Mouse (Mus musculus) urinary bladder, postnatal 14 days (tissue): ENCODE measurements around the gene Eif3d.

Experiments used
- DNase-seq: peaks from one replicate; pipeline ENCODE4 v3.0.0; 2021; ENCODE audit warnings: low spot score

The Eif3d gene

DNA sequence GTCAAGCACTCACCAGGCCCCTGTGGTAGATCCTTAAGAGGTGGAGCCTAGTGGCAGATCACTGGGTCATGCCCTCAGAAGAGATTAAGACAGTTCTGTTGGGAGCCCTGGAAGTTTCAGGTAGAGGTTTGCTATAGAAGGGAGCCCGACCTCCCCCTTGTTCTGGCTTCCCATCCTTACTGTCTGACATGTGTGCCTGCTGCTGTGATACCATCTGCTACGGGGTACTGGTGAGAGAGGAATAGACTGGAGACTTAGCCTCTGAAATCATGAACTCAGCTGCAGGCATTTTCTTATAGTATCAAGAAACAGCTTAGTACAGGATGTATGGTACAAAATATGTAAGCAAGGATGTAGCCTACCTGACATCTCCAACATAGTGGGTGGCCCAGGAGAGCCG is 17.7 kb downstream of the Eif3d start:
- DNase-seq, result no peak

GRCm38 (mm10) chr15:77949061-77949460 is 21.6 kb downstream of the Eif3d start:
- DNase-seq, result no peak

DNA sequence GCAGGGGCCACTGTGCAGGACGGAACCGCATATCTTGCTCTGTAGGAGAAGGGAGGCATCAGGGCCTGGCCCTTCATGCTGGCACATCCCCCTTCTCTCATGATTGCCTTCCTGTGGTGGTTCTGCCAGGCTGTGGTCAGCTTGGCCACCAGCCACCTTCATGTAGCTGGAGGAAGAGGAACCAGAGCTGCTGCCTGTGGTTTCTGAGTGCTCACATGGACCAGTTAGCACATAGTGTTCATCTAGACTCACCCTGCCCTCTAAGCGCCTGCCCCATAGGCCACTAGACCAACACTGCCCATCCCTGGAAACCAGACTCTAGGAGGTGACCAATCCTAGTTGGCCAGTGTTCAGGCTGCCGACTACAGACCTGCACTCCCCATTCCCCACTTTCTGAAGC is 24.9 kb downstream of the Eif3d start:
- DNase-seq, result peak; percentile 26

DNA sequence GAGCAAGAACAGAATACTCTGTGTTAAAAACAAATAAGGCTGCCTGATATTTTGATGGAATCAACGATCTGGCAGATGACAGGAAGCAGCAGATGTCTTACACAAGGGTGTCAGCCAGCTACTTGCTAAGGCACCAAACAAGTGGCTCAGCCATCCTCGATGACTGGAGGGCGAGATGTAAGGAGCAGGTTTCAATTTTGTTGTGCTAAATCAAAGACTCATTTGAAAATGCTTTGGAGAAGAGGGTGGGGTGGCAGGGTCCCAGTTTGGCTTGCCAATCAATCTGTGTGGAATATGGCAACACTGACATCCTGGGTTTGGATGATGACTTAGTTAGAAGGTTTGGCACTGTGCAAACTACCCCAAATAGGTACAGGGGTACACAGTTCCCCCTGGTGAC is 29.1 kb downstream of the Eif3d start:
- DNase-seq, result no peak

- no peak for DNase-seq
Measured at GRCm38 (mm10) chr15:77938516-77938915, 32.1 kb downstream of the Eif3d start.

DNA sequence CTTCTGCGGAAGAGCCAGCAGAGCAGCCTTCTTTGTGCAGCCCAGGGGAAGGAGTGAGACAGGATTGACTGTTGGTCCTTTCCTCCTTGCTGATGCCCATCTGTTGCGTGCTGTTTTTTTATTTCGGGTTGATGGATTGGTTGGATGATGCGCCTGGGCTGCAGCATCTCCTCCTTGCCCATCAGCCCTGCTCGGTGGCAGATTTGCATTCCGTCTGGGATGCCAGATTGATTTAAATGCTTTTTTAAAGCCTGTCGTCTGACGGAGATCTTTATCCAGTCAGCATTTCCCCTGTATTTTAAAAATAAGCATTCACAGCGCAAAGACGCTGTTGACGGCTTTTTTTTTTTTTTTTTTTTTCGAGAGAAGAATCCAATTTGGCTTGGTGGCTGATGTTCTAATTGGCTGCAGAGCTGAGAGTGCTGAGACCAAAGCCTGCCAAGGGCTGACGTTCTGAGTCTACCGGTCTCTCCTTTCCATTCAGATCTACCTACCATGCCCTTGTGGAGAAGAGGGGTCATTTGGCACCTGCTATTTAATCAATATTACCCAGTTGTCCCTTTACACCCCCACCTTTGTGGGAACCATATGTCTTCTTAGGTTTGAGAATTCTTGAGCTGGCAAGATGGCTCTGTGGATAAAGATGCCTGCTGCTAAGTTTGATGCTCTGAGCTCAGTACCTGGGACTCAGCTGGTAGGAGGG is 34.8 kb downstream of the Eif3d start:
- no peak for DNase-seq

DNA sequence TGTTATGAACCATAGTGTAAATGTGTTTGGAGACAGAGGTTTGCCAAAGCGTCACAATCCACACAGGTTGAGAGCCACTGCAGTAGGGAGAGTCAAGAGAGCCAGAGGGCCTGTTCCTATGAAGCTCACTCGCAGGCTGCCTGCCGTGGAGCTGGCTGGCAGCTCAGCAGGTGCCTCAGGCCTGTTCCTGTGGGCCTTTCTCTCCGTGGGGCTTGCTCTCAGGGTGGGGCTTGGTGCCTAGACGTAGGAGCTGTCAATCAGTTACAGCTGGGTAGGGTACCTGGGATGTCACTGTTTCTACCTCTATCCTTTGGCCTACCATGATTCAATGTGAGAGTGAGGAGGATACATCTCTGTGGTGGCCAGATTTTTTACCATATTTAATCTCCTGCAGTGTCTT is 35.6 kb downstream of the Eif3d start:
- DNase-seq, result no peak

DNA sequence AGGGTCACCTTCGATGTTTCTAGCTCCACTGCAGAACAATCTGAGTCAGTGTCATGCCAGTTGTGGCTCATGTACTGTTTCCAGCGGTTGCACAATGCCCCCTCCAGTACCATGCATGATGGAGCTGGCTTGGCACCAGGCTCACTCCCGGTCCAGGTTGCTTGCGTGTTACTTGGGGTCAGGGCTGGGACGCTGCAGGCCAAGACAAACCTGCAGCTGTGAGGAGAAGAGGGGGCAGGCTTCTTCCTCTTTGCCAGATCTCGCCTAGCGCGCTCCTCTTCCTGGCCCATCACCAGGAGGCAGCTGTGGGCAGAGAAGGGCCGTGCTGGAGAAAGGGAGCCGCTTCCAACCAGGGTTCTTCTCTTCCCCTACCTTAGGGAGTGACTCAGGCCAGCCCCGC is 36.3 kb downstream of the Eif3d start:
- no peak for DNase-seq

GRCm38 (mm10) chr15:77933770-77934169 is 36.8 kb downstream of the Eif3d start:
- DNase-seq, result peak; percentile 99

DNA sequence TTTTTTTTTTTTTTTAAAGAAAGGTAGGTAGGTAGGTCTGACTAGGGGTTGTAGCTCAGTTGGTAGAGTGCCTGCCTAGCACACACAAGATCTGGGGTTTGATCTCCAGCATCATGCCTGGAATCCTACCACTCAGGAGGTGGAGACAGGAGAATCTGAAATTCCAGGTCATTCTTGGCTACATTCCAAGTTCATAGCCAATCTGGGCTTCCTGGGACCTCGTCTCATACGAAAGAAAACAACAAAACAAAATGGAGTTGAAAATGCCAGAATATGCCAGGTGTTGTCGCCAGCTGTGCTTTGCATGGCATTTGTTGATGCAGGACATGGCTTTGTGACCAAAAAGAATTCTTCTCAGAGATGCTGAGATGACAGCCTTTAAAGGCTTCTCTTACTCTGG is 37.4 kb downstream of the Eif3d start:
- no peak for DNase-seq

DNA sequence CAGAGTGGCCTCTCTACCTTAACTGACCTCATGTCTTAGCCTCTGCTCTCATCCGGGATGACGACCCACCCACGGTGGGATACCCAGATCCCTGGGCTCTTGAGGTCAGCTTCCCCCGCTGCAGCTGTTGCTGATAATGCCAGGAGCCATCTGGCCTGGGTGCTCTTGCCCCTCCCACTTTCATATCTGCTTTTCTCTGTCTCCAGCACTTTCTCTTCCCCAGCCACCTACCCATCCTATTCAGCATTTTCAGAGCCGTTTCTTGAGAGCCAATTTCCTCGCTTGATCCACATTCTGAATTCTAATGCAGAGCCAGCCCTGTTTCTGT is 39.0 kb downstream of the Eif3d start:
- no peak for DNase-seq

- no peak for DNase-seq
Measured at GRCm38 (mm10) chr15:77930986-77931688, 39.5 kb downstream of the Eif3d start.

DNA sequence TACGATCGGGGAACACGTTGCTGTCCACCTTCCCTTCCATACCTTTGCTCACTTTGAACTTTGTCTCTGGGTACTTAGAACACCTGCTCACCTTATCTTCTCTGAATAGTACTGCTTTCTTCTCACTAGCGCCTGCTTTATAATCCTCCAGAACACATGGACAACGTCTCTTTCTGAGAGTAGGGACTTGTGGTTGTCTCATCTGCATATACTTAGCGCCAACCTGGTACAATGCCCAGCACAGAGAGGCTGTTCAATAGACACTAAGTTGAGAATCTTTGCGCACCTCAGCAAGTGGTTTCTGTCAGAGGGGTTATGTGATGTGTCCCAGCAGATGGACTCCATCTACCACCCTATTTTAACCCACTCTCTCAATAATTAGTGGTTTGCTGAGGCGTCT is 40.8 kb downstream of the Eif3d start:
- DNase-seq, result no peak

DNA sequence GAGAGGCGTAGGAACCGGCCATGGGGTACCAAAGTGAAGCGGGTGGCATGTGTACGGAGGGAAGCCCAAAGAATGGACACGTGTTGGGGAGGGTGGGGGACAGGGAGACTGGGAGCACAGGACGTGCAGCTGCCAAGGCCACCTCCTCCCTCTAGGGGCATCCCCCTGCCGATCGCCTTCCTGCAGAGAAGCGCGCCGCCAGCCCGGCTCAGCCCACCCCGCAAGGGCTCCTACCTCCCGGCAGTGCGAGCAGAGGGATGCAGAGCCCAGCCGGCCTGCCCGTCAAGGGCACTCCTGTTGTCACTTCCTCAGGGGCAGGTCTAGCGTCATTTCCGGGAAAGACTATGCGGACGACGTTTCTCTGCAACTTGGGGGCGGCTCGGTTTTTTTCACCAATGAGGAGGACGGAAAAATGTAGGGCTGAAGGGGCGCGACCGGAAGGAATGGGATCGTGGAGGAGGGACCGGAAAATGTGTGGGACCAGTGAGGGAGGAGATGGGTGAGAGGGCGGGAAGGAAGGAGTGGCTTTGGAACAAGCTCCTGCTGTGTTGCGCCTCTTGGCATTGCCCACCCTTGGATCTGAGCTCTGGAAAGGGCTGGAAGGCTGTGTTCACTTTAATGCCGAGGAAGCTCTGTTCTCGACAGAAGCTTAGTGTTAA is 41.8 kb downstream of the Eif3d start, which contains the start of gene Txn2:
Gene Txn2 (minus strand): TSS at position 334 of the 659 bp plus-strand sequence.
- DNase-seq, result peak; percentile 97

DNA sequence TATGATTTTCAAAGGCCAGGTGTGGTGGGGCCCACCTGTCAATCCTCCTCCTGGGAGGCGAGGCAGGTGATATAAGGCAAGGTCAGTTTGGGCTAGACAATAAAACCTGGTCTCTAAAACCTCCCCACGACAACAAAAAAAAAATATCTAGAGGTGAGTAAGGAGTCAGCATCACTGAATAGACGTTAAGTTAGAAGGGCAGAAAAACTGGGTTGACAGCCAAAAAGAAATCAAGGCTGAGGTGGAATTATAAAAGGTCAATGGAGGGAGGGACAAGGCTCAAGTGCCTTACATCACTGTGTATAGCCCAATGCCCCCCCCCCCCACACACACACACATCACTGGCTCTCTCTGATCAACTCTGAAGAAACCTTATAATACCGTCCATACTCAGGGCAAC is 42.5 kb downstream of the Eif3d start:
- DNase-seq, result no peak

GRCm38 (mm10) chr15:77926921-77927320 is 43.7 kb downstream of the Eif3d start:
- no peak for DNase-seq

- DNase-seq, result no peak
Measured at GRCm38 (mm10) chr15:77925195-77925594, 45.4 kb downstream of the Eif3d start.

- DNase-seq, result no peak
Measured at GRCm38 (mm10) chr15:77923267-77924035, 47.2 kb downstream of the Eif3d start.

DNA sequence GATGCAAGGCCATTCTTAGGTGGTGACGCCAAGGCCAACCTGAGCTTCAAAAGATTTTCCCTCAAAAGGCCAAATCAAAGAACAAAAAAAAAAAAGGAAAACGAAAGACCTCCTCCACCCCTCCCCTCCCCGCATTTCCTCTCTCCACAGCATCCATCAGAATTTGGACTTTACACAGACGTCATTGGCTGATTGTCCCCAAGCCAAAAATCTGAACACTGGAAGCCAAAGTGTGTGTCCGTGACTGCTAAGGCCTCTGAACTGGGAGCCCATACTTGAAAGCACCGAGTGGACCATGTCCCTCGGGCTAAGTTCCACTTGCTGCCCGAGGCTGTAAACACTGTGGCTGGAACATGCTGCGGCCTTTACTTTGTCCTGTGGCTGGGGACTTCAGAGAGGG is 47.9 kb downstream of the Eif3d start:
- DNase-seq, result no peak

- DNase-seq, result no peak
Measured at GRCm38 (mm10) chr15:77921636-77922035, 49.0 kb downstream of the Eif3d start.

GRCm38 (mm10) chr15:77920511-77921462 is 49.8 kb downstream of the Eif3d start:
- DNase-seq, result peak; percentile 42
